Mouse (Mus musculus) intestine, embryonic 14.5 days (tissue): ENCODE measurements around the gene Rars. TPM values are rescaled to one million over a fixed set of nuclear protein-coding genes. Genes with fewer than 3 reads are reported as not detected.
"Not testable (repeated sequence)": the region's sequence is repeated elsewhere in the genome, so short reads cannot be mapped to it uniquely, and the experiment has no call there.

Experiments used
- ATAC-seq: fragments of 200-750 bp; cut with Nextera tagmentation; replicated peaks from 2 replicates; pipeline ENCODE4 v1.8.0; 2017; ENCODE audit warnings: low read depth, moderate number of reproducible peaks, moderate TSS enrichment, moderate library complexity; ENCODE audit not compliant: low FRiP score, low TSS enrichment
- DNase-seq: peaks from one replicate; pipeline ENCODE4 v3.0.0-alpha.2; 2018; ENCODE audit warnings: low spot score
- H3K27ac ChIP-seq: fragments of 300-500 bp; sonication (generic); 2 replicates; pipeline ENCODE4 v1.5.1; 2014; ENCODE audit warnings: low read depth, mild to moderate bottlenecking, control low read depth
- H3K27me3 ChIP-seq: fragments of 300-500 bp; sonication (generic); replicated peaks from 2 replicates; pipeline ENCODE4 v1.6.1; 2014; ENCODE audit warnings: low read length, control low read depth; ENCODE audit not compliant: control insufficient read depth, insufficient read depth
- H3K36me3 ChIP-seq: fragments of 300-500 bp; sonication (generic); 2 replicates; pipeline ENCODE4 v1.6.1; 2014; ENCODE audit warnings: low read length, control low read depth; ENCODE audit not compliant: control insufficient read depth, insufficient read depth
- H3K4me1 ChIP-seq: fragments of 300-500 bp; sonication (generic); replicated peaks from 2 replicates; pipeline ENCODE4 v1.6.1; 2014; ENCODE audit warnings: low read length, control low read depth, mixed read lengths; ENCODE audit not compliant: control insufficient read depth, insufficient read depth
- H3K4me2 ChIP-seq: fragments of 300-500 bp; sonication (generic); 2 replicates; pipeline ENCODE4 v1.6.1; 2014; ENCODE audit warnings: low read length
- H3K4me3 ChIP-seq: fragments of 300-500 bp; sonication (generic); 2 replicates; pipeline ENCODE4 v1.5.1; 2014; ENCODE audit warnings: low read depth, low read length, control low read depth, mixed read lengths
- H3K9ac ChIP-seq: fragments of 300-500 bp; sonication (generic); 2 replicates; pipeline ENCODE4 v1.6.1; 2014; ENCODE audit warnings: mild to moderate bottlenecking, low read length
- H3K9me3 ChIP-seq: fragments of 300-500 bp; sonication (generic); 2 replicates; pipeline ENCODE4 v1.6.1; 2016; ENCODE audit warnings: low read length, control low read depth; ENCODE audit not compliant: control insufficient read depth
- WGBS: fragments of 180-500 bp; shearing (Covaris S2); extraction: QIAGEN DNeasy Blood & Tissue Kit; methylation state at CpG from one replicate; pipeline ENCODE4 v1.1.7; 2014; 5-methylcytosine and 5-hydroxymethylcytosine counted together
- polyA plus RNA-seq: library from polyadenylated mRNA; unstranded; fragments of >200 nt; fragmentation: Nextera tagmentation; extraction: Ambion mirVana; gene quantifications from 2 replicates; pipeline ENCODE4 v1.2.1, GENCODE M21; 2014

Rars gene
- polyA plus RNA-seq, 1 experiment from 2014 or later = 103 TPM

GRCm38 (mm10) chr11:35816316-35816715, 18.0 kb downstream of the Rars start:
- DNase-seq = no peak
- Histone ChIP-seq H3K4me3 (no peak overlapping the region), H3K27me3 (no peaks in the 10 kb centered on the region), H3K36me3 (peaks cover 97% of the 10 kb centered on the region), H3K4me1 (no peaks in the 10 kb centered on the region), H3K9me3 (no peaks in the 10 kb centered on the region), H3K27ac (no peak overlapping the region), H3K9ac (no peak overlapping the region), H3K4me2 (no peak overlapping the region)
- 90% methylated on average over 12 of the region's 12 CpGs for WGBS
- ATAC-seq = no peak

- ATAC-seq (0 out of 2 replicates have a peak, but pooled peaks have one; percentile 27), DNase-seq (no peak)
- no peak overlapping the region for H3K4me2 ChIP-seq
- H3K9me3 ChIP-seq = no peaks in the 10 kb centered on the region
- WGBS = 82% methylated on average over 10 of the region's 10 CpGs
- no peak overlapping the region for H3K9ac ChIP-seq
- H3K27ac ChIP-seq = no peak overlapping the region
- no peaks in the 10 kb centered on the region for H3K4me1 ChIP-seq
- no peaks in the 10 kb centered on the region for H3K27me3 ChIP-seq
- peaks cover 94% of the 10 kb centered on the region for H3K36me3 ChIP-seq
- H3K4me3 ChIP-seq = no peak overlapping the region
Observed at GRCm38 (mm10) chr11:35811458-35811857, 22.8 kb downstream of the Rars start.

GRCm38 (mm10) chr11:35801332-35801731, 33.0 kb downstream of the Rars start:
- DNase-seq (no peak), ATAC-seq (no peak)
- Histone ChIP-seq H3K36me3 (no peaks in the 10 kb centered on the region), H3K27ac (no peak overlapping the region), H3K9ac (no peak overlapping the region), H3K4me2 (no peak overlapping the region), H3K27me3 (peaks cover 39% of the 10 kb centered on the region), H3K4me3 (no peak overlapping the region), H3K4me1 (0 out of 2 replicates have a peak, but pooled peaks cover 7% of the 10 kb centered on the region), H3K9me3 (no peaks in the 10 kb centered on the region)
- WGBS = 81% methylated on average over 5 of the region's 5 CpGs

- Histone ChIP-seq H3K4me3 (peak within 1 kb of the TSS; percentile 29), H3K4me2 (peak within 1 kb of the TSS; percentile 54), H3K4me1 (0 out of 2 replicates have a peak, but pooled peaks cover 7% of the 10 kb centered on the region), H3K27me3 (peaks cover 56% of the 10 kb centered on the region), H3K27ac (no peak within 1 kb of the TSS), H3K36me3 (no peaks in the 10 kb centered on the region), H3K9ac (no peak within 1 kb of the TSS), H3K9me3 (no peaks in the 10 kb centered on the region)
- 17% methylated on average over 11 of the region's 11 CpGs for WGBS
- ATAC-seq (no peak), DNase-seq (peak; percentile 86)
Observed at GRCm38 (mm10) chr11:35798874-35799273, 35.4 kb downstream of the Rars start, which contains the start of gene Fbll1. Gene Fbll1 (minus strand): TSS chr11:35798884.

- WGBS = 2% methylated on average over 23 of the region's 23 CpGs
- peak; percentile 57 for DNase-seq
- Histone ChIP-seq H3K4me2 (peak overlapping the region; percentile 54), H3K9me3 (no peaks in the 10 kb centered on the region), H3K4me1 (0 out of 2 replicates have a peak, but pooled peaks cover 7% of the 10 kb centered on the region), H3K36me3 (no peaks in the 10 kb centered on the region), H3K9ac (no peak overlapping the region), H3K27ac (no peak overlapping the region), H3K4me3 (peak overlapping the region; percentile 29), H3K27me3 (peaks cover 56% of the 10 kb centered on the region)
- ATAC-seq = 0 out of 2 replicates have a peak, but pooled peaks have one; percentile 19
Observed at GRCm38 (mm10) chr11:35798495-35798820, 35.8 kb downstream of the Rars start.

- no peaks in the 10 kb centered on the region for H3K9me3 ChIP-seq
- peak; percentile 54 for DNase-seq
- peak overlapping the region; percentile 54 for H3K4me2 ChIP-seq
- H3K9ac ChIP-seq = no peak overlapping the region
- H3K4me1 ChIP-seq = 0 out of 2 replicates have a peak, but pooled peaks cover 7% of the 10 kb centered on the region
- WGBS = 6% methylated on average over 65 of the region's 86 CpGs
- no peak overlapping the region for H3K27ac ChIP-seq
- no peaks in the 10 kb centered on the region for H3K36me3 ChIP-seq
- peaks cover 56% of the 10 kb centered on the region for H3K27me3 ChIP-seq
- peak overlapping the region; percentile 29 for H3K4me3 ChIP-seq
- ATAC-seq = 0 out of 2 replicates have a peak, but pooled peaks have one; percentile 19
Observed at GRCm38 (mm10) chr11:35797751-35798494, 36.4 kb downstream of the Rars start.

- peaks cover 30% of the 10 kb centered on the region for H3K36me3 ChIP-seq
- 84% methylated on average over 5 of the region's 5 CpGs for WGBS
- H3K9me3 ChIP-seq, H3K4me1 ChIP-seq, H3K27ac ChIP-seq, ATAC-seq, H3K4me2 ChIP-seq, H3K4me3 ChIP-seq, H3K9ac ChIP-seq: not testable (repeated sequence)
- DNase-seq = peak; percentile 47
- H3K27me3 ChIP-seq = peaks cover 32% of the 10 kb centered on the region
Observed at GRCm38 (mm10) chr11:35792800-35793199, 41.5 kb downstream of the Rars start.

- H3K4me3 ChIP-seq = no peak overlapping the region
- no peaks in the 10 kb centered on the region for H3K9me3 ChIP-seq
- ATAC-seq (no peak), DNase-seq (peak; percentile 35)
- no peak overlapping the region for H3K9ac ChIP-seq
- peaks cover 67% of the 10 kb centered on the region for H3K36me3 ChIP-seq
- no peaks in the 10 kb centered on the region for H3K27me3 ChIP-seq
- H3K27ac ChIP-seq = no peak overlapping the region
- H3K4me2 ChIP-seq = no peak overlapping the region
- no peaks in the 10 kb centered on the region for H3K4me1 ChIP-seq
- 81% methylated on average over 2 of the region's 2 CpGs for WGBS
Observed at GRCm38 (mm10) chr11:35788443-35788842, 45.9 kb downstream of the Rars start.

- no peaks in the 10 kb centered on the region for H3K27me3 ChIP-seq
- DNase-seq (peak; percentile 49), ATAC-seq (no peak)
- H3K27ac ChIP-seq = no peak overlapping the region
- no peak overlapping the region for H3K9ac ChIP-seq
- WGBS = 96% methylated on average over 4 of the region's 4 CpGs
- no peaks in the 10 kb centered on the region for H3K9me3 ChIP-seq
- H3K36me3 ChIP-seq = peaks cover 84% of the 10 kb centered on the region
- H3K4me1 ChIP-seq = no peaks in the 10 kb centered on the region
- H3K4me3 ChIP-seq = no peak overlapping the region
- H3K4me2 ChIP-seq = no peak overlapping the region
Observed at GRCm38 (mm10) chr11:35784537-35784936, 49.8 kb downstream of the Rars start.
